Mouse (Mus musculus) cortical plate, adult 2 months (tissue): ENCODE data around the gene Aldh1l2. TPM values are rescaled to one million over a fixed set of nuclear protein-coding genes. Genes with fewer than 3 reads are reported as not detected.

ENCODE experiments used
- H3K27ac ChIP-seq: fragments of 200-500 bp; 2 replicates; pipeline ENCODE4 v1.5.1; 2012; ENCODE audit warnings: low read length, control low read depth, inconsistent platforms; ENCODE audit not compliant: insufficient read depth
- H3K4me1 ChIP-seq: fragments of 200-500 bp; 2 replicates; pipeline ENCODE4 v1.6.1; 2011; ENCODE audit warnings: low read length; ENCODE audit not compliant: control insufficient read depth, insufficient read depth
- H3K4me3 ChIP-seq: fragments of 200-500 bp; 2 replicates; pipeline ENCODE4 v1.5.1; 2011; ENCODE audit warnings: mild to moderate bottlenecking, low read length, control low read depth; ENCODE audit not compliant: insufficient read depth
- CTCF ChIP-seq: fragments of 200-500 bp; IDR thresholded peaks from 2 replicates; pipeline ENCODE4 v1.5.1; 2011; ENCODE audit warnings: mild to moderate bottlenecking, control low read depth, low read length; ENCODE audit not compliant: insufficient read depth; ENCODE audit errors: extremely low read depth
- POLR2A ChIP-seq: fragments of 200-500 bp; IDR thresholded peaks from 2 replicates; pipeline ENCODE4 v1.6.1; 2011; ENCODE audit warnings: mild to moderate bottlenecking, low read length, control low read depth; ENCODE audit not compliant: insufficient read depth; ENCODE audit errors: extremely low read depth
- polyA plus RNA-seq: library from polyadenylated mRNA; depleted of rRNA; stranded (reverse); fragments of >200 nt; gene quantifications from 2 replicates; pipeline ENCODE4 v1.2.3, GENCODE M21; 2012; rRNA removed

Aldh1l2 gene
- polyA plus RNA-seq, 1 experiment, result 2.0 TPM

GRCm38 (mm10) chr10:83475226-83475625, 58.7 kb downstream of the Aldh1l2 start:
- Histone ChIP-seq H3K27ac (no peak overlapping the region), H3K4me1 (no peaks in the 10 kb centered on the region; the same call in 1 of the 2 replicates)
- TF ChIP-seq POLR2A, result no peak
- TF ChIP-seq CTCF, result no peak

GRCm38 (mm10) chr10:83457531-83457930, 76.4 kb downstream of the Aldh1l2 start:
- no peak overlapping the region for H3K4me3 ChIP-seq
- H3K27ac ChIP-seq, result no peak overlapping the region
- no peaks in the 10 kb centered on the region for H3K4me1 ChIP-seq
- TF ChIP-seq POLR2A (no peak), CTCF (no peak)

More at GRCm38 (mm10) chr10:83475226-83475625, 58.7 kb downstream of the Aldh1l2 start:
- H3K4me3 ChIP-seq, result no peak overlapping the region

GRCm38 (mm10) chr10:83448582-83448981, 85.4 kb downstream of the Aldh1l2 start:
- no peak overlapping the region for H3K27ac ChIP-seq
- H3K4me3 ChIP-seq, result no peak overlapping the region
- no peak for TF ChIP-seq POLR2A
- no peak for TF ChIP-seq CTCF
- H3K4me1 ChIP-seq, result no peaks in the 10 kb centered on the region

Other genes with a start within 250 kb of the Aldh1l2 start
- gene Slc41a2, start 196.3 kb downstream of the Aldh1l2 start, polyA plus RNA-seq, result 11.1 and 12.0 TPM in 2 replicates
- 1.4 and 1.5 TPM in 2 replicates for gene D10Wsu102e, start 173.9 kb downstream of the Aldh1l2 start, polyA plus RNA-seq
- 11.8 and 12.9 TPM in 2 replicates for gene Washc4, start 9.6 kb upstream of the Aldh1l2 start, polyA plus RNA-seq
- 67.6 and 73.8 TPM in 2 replicates for gene Appl2, start 114.6 kb upstream of the Aldh1l2 start, polyA plus RNA-seq
- gene 1500009L16Rik, start 188.7 kb upstream of the Aldh1l2 start, polyA plus RNA-seq, result 24.6 and 28.7 TPM in 2 replicates